Mouse (Mus musculus) forebrain, embryonic 15.5 days (tissue): ENCODE data around the gene Epha3. TPM values are rescaled to one million over a fixed set of nuclear protein-coding genes. Genes with fewer than 3 reads are reported as not detected.

Experiments
- ATAC-seq: fragments of 200-750 bp; cut with Nextera tagmentation; replicated peaks from 2 replicates; pipeline ENCODE4 v1.8.0; 2017; ENCODE audit warnings: mild to moderate bottlenecking, moderate TSS enrichment, moderate library complexity
- H3K27ac ChIP-seq: fragments of 300-500 bp; sonication (generic); replicated peaks from 2 replicates; pipeline ENCODE4 v1.5.1; 2015; ENCODE audit warnings: mild to moderate bottlenecking, inconsistent platforms
- H3K27me3 ChIP-seq: fragments of 300-500 bp; sonication (generic); 2 replicates; pipeline ENCODE4 v1.6.1; 2015; ENCODE audit warnings: inconsistent platforms
- H3K36me3 ChIP-seq: fragments of 300-500 bp; sonication (generic); 2 replicates; pipeline ENCODE4 v1.6.1; 2015; ENCODE audit warnings: mild to moderate bottlenecking, inconsistent platforms
- H3K4me1 ChIP-seq: fragments of 300-500 bp; sonication (generic); 2 replicates; pipeline ENCODE4 v1.6.1; 2015; ENCODE audit warnings: inconsistent platforms
- H3K4me2 ChIP-seq: fragments of 300-500 bp; sonication (generic); replicated peaks from 2 replicates; pipeline ENCODE4 v1.6.1; 2015; ENCODE audit warnings: mild to moderate bottlenecking, inconsistent platforms
- H3K4me3 ChIP-seq: fragments of 300-500 bp; sonication (generic); 2 replicates; pipeline ENCODE4 v1.5.1; 2015; ENCODE audit warnings: mild to moderate bottlenecking, inconsistent platforms
- H3K9ac ChIP-seq: fragments of 300-500 bp; sonication (generic); replicated peaks from 2 replicates; pipeline ENCODE4 v1.6.1; 2015; ENCODE audit warnings: mild to moderate bottlenecking, inconsistent platforms
- H3K9me3 ChIP-seq: fragments of 300-500 bp; sonication (generic); 2 replicates; pipeline ENCODE4 v1.6.1; 2016; ENCODE audit warnings: inconsistent platforms
- WGBS: fragments of 180-500 bp; shearing (Covaris S2); methylation state at CpG from one replicate; pipeline ENCODE4 v1.1.7; 2015; ENCODE audit warnings: mixed read lengths; 5-methylcytosine and 5-hydroxymethylcytosine counted together
- polyA plus RNA-seq: library from polyadenylated mRNA; unstranded; fragments of >200 nt; fragmentation: Nextera tagmentation; extraction: Ambion mirVana; gene quantifications from 2 replicates; pipeline ENCODE4 v1.2.1, GENCODE M21; 2015

The Epha3 gene
- polyA plus RNA-seq, 1 experiment from 2014 or later: 85.2 TPM

DNA sequence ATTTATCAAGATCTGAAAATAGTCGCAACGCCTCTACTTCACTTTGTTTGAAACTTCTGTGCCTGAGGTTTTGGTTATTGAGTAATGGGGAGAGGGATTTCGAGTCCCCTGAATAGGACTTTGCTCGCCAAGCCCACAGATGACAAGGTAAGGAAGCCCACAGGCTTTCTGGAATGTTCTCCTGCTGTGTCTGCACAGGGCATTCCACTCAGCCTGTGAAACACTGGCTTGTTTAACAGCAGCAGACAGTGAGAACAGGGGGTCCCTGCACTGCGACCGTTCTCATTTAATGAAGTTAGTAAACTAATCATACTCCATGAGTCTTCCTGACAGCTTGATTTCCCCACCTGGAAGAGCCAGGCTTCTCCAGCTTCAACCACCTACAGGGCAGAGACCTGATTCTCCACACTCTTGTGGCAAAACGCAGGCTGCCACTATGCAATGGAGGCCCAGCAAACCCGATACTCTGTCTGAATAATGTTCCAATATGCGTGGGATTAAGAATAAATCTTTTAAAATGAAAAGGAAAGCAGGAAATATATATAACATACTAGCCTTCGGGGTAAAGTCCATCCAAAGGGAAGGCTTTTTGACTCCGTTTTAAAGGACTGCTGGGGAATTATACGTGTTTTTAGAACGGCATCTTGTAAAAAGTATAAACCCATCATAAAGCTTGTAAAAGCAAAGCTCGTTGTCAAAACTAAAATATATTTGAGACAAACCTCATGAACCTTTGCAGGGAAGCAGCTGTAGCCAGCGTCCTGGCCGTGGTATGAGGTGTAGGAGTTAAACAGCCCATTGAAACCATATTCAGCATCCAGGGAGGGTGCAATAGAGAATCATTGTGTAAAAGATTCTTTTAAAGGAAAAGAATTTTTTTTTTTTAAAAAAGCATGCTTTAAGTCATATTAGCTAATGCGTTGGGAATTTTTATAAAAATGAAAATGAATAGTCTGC, 156.8 kb downstream of the Epha3 start:
- no peaks in the 10 kb centered on the region for H3K36me3 ChIP-seq
- no peak for ATAC-seq
- H3K27me3 ChIP-seq: no peaks in the 10 kb centered on the region
- no peak overlapping the region for H3K4me2 ChIP-seq
- no peaks in the 10 kb centered on the region for H3K4me1 ChIP-seq
- H3K27ac ChIP-seq: no peak overlapping the region
- H3K9me3 ChIP-seq: no peaks in the 10 kb centered on the region
- H3K9ac ChIP-seq: no peak overlapping the region
- WGBS: 81% methylated on average over 17 of the region's 17 CpGs
- H3K4me3 ChIP-seq: no peak overlapping the region

GRCm38 (mm10) chr16:63689371-63689770, 174.6 kb downstream of the Epha3 start:
- Histone ChIP-seq H3K4me1 (no peaks in the 10 kb centered on the region), H3K27me3 (no peaks in the 10 kb centered on the region), H3K9ac (no peak overlapping the region), H3K9me3 (no peaks in the 10 kb centered on the region), H3K27ac (no peak overlapping the region), H3K36me3 (no peaks in the 10 kb centered on the region), H3K4me2 (no peak overlapping the region), H3K4me3 (no peak overlapping the region)
- 87% methylated on average over 3 of the region's 3 CpGs for WGBS
- ATAC-seq: no peak

DNA sequence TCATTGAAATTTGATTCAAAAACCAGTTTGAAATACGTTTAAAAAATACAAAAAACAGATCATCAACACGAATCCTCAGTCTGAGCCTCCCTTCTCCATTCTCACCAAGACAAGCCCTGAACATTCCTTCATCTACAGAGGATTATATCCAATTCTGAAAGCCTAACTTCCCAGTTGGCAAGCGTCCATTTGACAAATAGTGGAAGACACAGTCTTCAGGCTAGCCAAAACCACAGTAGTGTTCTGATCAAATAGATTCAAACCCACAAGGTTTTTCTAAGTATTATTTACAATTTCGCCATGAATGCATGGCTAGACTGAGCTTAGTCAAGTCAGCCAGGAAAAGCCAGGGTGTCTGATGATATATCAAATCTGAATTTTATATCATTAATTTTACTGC, 179.8 kb downstream of the Epha3 start:
- Histone ChIP-seq H3K9me3 (no peaks in the 10 kb centered on the region), H3K4me2 (no peak overlapping the region), H3K4me1 (no peaks in the 10 kb centered on the region), H3K27me3 (no peaks in the 10 kb centered on the region), H3K9ac (no peak overlapping the region), H3K4me3 (no peak overlapping the region), H3K36me3 (no peaks in the 10 kb centered on the region), H3K27ac (no peak overlapping the region)
- WGBS: 84% methylated on average over 4 of the region's 4 CpGs
- ATAC-seq: no peak

GRCm38 (mm10) chr16:63674426-63674825, 189.5 kb downstream of the Epha3 start:
- Histone ChIP-seq H3K27ac (no peak overlapping the region), H3K36me3 (no peaks in the 10 kb centered on the region), H3K9ac (no peak overlapping the region), H3K4me1 (no peaks in the 10 kb centered on the region), H3K4me3 (no peak overlapping the region), H3K27me3 (no peaks in the 10 kb centered on the region), H3K9me3 (no peaks in the 10 kb centered on the region), H3K4me2 (no peak overlapping the region)
- peak; percentile 60; the same call in 1 of the 2 replicates for ATAC-seq
- WGBS: 16% methylated on average over 1 of the region's 1 CpGs

GRCm38 (mm10) chr16:63673236-63673840, 190.6 kb downstream of the Epha3 start:
- Histone ChIP-seq H3K9ac (no peak overlapping the region), H3K9me3 (no peaks in the 10 kb centered on the region), H3K27me3 (no peaks in the 10 kb centered on the region), H3K4me2 (no peak overlapping the region), H3K27ac (no peak overlapping the region), H3K36me3 (no peaks in the 10 kb centered on the region), H3K4me1 (no peaks in the 10 kb centered on the region), H3K4me3 (no peak overlapping the region)
- WGBS: 85% methylated on average over 9 of the region's 9 CpGs
- no peak for ATAC-seq

GRCm38 (mm10) chr16:63665897-63666464, 198.0 kb downstream of the Epha3 start:
- H3K4me3 ChIP-seq: no peak overlapping the region
- H3K27me3 ChIP-seq: no peaks in the 10 kb centered on the region
- no peak for ATAC-seq
- peaks cover 5% of the 10 kb centered on the region; the same call in 1 of the 2 replicates for H3K4me1 ChIP-seq
- no peak overlapping the region for H3K27ac ChIP-seq
- no peaks in the 10 kb centered on the region for H3K9me3 ChIP-seq
- no peak overlapping the region for H3K4me2 ChIP-seq
- 49% methylated on average over 3 of the region's 3 CpGs for WGBS
- no peak overlapping the region for H3K9ac ChIP-seq
- H3K36me3 ChIP-seq: no peaks in the 10 kb centered on the region

DNA sequence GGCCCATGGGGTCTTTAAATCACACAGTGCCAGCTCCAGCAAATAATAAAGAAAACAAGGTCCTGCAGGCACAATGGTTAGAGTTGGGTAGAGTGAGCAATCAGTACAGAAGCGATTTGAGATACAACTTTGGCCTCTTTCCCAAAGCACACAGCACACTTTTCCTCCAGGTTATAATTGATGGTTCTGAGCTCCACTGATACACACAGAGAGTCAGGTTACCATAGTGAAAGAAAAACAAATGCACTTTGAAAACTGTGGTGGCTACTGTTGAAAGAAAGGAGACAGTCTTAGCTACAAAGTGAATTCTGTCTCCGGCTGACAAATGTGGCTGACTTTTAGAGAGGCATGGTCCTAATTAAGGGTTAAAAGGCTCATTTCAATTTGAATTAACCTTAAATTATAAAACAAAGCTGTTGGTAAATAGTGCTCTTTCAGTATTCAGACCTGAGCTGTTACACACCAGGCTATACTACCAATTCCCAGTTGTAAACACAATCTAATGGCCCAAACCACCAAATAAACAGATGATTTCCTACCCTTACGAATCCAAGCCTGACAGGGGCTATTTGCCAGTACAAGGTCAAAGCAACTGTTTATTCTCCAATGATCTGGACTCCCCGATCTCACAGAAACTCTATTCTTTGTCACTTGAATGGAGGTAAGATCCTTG, 205.5 kb downstream of the Epha3 start:
- Histone ChIP-seq H3K36me3 (no peaks in the 10 kb centered on the region), H3K4me3 (no peak overlapping the region), H3K4me1 (peaks cover 24% of the 10 kb centered on the region), H3K9me3 (no peaks in the 10 kb centered on the region), H3K4me2 (no peak overlapping the region), H3K27me3 (no peaks in the 10 kb centered on the region), H3K27ac (peak overlapping the region; percentile 60), H3K9ac (no peak overlapping the region)
- peak; percentile 53; the same call in 1 of the 2 replicates for ATAC-seq
- whole genome bisulfite sequencing: 12% methylated on average over 4 of the region's 4 CpGs

- H3K9me3 ChIP-seq: no peaks in the 10 kb centered on the region
- ATAC-seq: peak; percentile 54; the same call in 1 of the 2 replicates
- 37% methylated on average over 2 of the region's 2 CpGs for WGBS
- peaks cover 27% of the 10 kb centered on the region for H3K4me1 ChIP-seq
- H3K4me3 ChIP-seq: no peak overlapping the region
- H3K9ac ChIP-seq: no peak overlapping the region
- H3K36me3 ChIP-seq: no peaks in the 10 kb centered on the region
- no peak overlapping the region for H3K4me2 ChIP-seq
- H3K27ac ChIP-seq: 0 out of 2 replicates have a peak overlapping the region, but pooled peaks have one; percentile 19
- no peaks in the 10 kb centered on the region for H3K27me3 ChIP-seq
Measured at GRCm38 (mm10) chr16:63657743-63658142, 206.2 kb downstream of the Epha3 start.

- H3K27ac ChIP-seq: peak overlapping the region; percentile 72
- no peak overlapping the region for H3K4me3 ChIP-seq
- H3K4me2 ChIP-seq: no peak overlapping the region
- H3K4me1 ChIP-seq: peaks cover 20% of the 10 kb centered on the region
- H3K9me3 ChIP-seq: no peaks in the 10 kb centered on the region
- H3K9ac ChIP-seq: no peak overlapping the region
- ATAC-seq: peak; percentile 59
- no peaks in the 10 kb centered on the region for H3K27me3 ChIP-seq
- WGBS: 65% methylated on average over 5 of the region's 5 CpGs
- no peaks in the 10 kb centered on the region for H3K36me3 ChIP-seq
Measured at GRCm38 (mm10) chr16:63653393-63653918, 210.5 kb downstream of the Epha3 start.

- no peak for ATAC-seq
- WGBS: 85% methylated on average over 3 of the region's 3 CpGs
Measured at GRCm38 (mm10) chr16:63650760-63651159, 213.2 kb downstream of the Epha3 start.

GRCm38 (mm10) chr16:63646577-63646976, 217.4 kb downstream of the Epha3 start:
- no peaks in the 10 kb centered on the region for H3K9me3 ChIP-seq
- no peak overlapping the region for H3K4me3 ChIP-seq
- no peak overlapping the region for H3K27ac ChIP-seq
- no peaks in the 10 kb centered on the region for H3K27me3 ChIP-seq
- H3K36me3 ChIP-seq: no peaks in the 10 kb centered on the region
- no peak for ATAC-seq
- H3K4me2 ChIP-seq: no peak overlapping the region
- H3K4me1 ChIP-seq: no peaks in the 10 kb centered on the region
- no peak overlapping the region for H3K9ac ChIP-seq

More at GRCm38 (mm10) chr16:63650760-63651159, 213.2 kb downstream of the Epha3 start:
- Histone ChIP-seq H3K27ac (no peak overlapping the region), H3K36me3 (no peaks in the 10 kb centered on the region), H3K27me3 (no peaks in the 10 kb centered on the region), H3K4me2 (no peak overlapping the region), H3K4me1 (peaks cover 7% of the 10 kb centered on the region), H3K9me3 (no peaks in the 10 kb centered on the region), H3K9ac (no peak overlapping the region), H3K4me3 (no peak overlapping the region)
